Mouse (Mus musculus) midbrain, embryonic 12.5 days (tissue): Measurements from ENCODE around the gene Rap1gds1. TPM values are rescaled to one million over a fixed set of nuclear protein-coding genes. Genes with fewer than 3 reads are reported as not detected.

Experiments used
- polyA plus RNA-seq: library from polyadenylated mRNA; unstranded; fragments of >200 nt; fragmentation: Nextera tagmentation; extraction: Ambion mirVana; gene quantifications from 2 replicates; pipeline ENCODE4 v1.2.1, GENCODE M21; 2016

Rap1gds1 gene
- polyA plus RNA-seq, 1 experiment from 2014 or later: 72.7 TPM

Other genes starting within 250 kb of the Rap1gds1 start
- 0.11 and 0.21 TPM in 2 replicates for gene Stpg2, start 130.5 kb upstream of the Rap1gds1 start, polyA plus RNA-seq